Mouse (Mus musculus) thymus, adult 18-20 months (tissue): ENCODE measurements around the gene Hsf2bp.

Experiments used
- DNase-seq, 2 experiments: peaks; one replicate each; pipeline ENCODE4 v3.0.0; 2022; ENCODE audit warnings: mixed read lengths in 2 of 2

Gene Hsf2bp

DNA sequence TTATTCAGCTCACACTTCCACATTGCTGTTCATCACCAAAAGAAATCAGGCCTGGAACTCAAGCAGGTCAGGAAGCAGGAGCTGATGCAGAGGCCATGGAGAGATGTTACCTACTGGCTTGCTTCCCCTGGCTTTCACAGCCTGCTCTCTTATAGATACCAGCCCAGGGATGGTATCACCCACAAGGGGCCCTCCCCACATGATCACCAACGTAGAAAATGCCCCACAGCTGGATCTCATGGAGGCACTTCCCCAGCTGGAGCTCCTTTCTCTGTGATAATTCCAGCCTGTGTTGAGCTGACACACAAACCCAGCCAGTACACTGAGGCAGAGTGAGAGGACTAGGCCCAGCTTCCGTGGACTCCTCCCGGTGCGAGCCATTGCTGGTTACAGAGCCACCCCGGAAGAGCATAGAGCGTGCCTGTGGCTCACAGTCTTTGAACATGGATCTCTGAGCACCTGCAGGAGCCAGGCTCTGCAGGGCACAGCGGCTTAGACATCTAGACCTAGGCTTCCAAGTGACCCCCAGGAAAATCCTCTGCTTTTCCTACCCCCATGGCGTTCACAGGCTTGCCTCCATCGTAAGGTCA lies 130.9 kb downstream of the Hsf2bp start:
- no peak for DNase-seq

DNA sequence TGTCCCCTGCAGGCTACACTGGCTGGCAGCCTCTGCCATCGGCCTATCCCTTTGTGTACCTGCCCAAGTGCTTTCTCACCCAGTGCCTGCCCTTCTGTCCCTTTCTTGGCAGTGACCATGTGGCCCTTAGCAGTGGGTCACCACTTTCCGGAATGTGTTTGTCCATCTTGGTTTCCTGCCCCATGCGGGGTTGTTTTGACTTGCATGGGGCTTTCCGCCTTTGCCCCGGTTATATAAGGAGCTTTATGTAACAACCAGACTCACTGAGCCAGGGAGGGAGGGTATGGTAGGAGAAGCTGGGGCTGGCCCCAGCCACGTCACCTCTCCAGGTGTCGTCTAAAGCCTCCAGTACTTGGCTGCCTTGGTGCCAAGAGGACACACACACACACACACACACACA lies 132.1 kb downstream of the Hsf2bp start:
- DNase-seq: no peak

DNA sequence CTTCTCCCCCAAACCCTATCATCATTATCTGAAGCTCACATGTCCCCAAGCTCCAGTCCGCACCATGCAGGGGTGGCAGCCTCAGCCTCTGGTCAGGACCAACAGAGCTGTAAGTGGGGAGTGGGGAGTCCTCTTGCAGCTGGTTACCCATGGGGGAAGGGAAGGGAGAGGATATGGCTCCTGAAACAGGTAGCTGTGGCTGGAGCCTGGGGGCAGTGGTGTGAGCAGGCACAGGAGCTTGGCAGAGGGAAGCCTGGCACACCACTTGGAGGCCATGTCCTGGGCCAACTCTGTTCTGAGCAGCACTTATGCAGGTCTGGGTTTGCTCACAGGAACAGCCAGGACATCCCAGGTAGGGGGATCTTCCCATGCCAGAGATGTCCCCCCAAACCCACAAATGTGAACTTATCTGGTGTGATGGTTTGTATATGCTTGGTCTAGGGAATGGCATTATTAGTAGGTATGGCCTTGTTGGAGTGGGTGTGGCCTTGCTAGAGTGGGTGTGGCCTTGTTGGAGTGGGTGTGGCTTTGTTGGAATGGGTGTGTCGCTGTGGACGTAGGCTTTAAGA lies 133.4 kb downstream of the Hsf2bp start:
- no peak for DNase-seq

DNA sequence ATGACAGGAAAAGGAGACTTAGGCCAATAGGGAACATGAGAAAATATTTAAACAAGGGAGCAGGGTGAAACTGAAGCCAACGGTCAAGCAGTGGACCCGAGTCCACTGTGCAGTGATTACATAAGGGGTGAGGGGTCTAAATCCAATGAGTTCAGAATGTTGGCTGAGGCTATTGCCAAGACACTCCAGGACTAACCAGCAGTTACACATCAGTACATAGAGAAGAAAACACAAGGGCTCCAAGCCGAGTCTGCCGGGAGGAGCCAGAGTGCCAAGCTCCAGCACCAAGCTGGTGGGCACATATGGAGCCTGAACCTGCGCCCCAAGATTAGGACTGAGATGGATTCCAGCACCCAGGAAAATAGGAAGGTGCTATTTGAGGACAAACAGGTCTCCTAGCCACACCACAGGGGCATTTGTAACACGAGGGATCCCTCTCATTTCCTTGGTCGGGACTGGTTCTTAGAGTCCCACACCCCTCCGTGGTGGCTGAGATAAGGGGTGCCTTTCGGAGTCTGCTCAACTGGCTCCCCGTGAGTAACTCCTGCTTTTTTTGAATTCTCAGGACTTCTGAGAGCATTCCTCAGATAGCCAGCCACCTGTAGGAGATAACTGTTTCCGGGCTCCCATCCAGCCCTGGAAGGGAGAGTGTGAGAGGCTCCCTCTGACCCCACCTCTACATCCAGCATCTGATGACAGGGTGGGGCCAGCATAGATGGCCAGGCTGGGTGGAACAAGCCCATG lies 134.5 kb downstream of the Hsf2bp start:
- DNase-seq: no peak

- DNase-seq: no peak
These were observed 137.2 kb downstream of the Hsf2bp start for GRCm38 (mm10) chr17:31898941-31899340.

- DNase-seq: no peak
These were observed 138.9 kb downstream of the Hsf2bp start for GRCm38 (mm10) chr17:31897186-31897793.

GRCm38 (mm10) chr17:31896751-31897150 lies 139.4 kb downstream of the Hsf2bp start:
- no peak for DNase-seq

GRCm38 (mm10) chr17:31896311-31896710 lies 139.8 kb downstream of the Hsf2bp start:
- no peak for DNase-seq
